8 mouse cellular contexts compared by ENCODE assay signal in genomic region chr11:43626300-43626926, GRCm38 (mm10). TPM values are rescaled to one million over a fixed set of nuclear protein-coding genes. Genes with fewer than 3 reads are reported as not detected.
DNase-seq lines count a peak whose midpoint lies in the region; ATAC-seq and TF ChIP-seq lines count a peak whose summit lies in the region.

No protein-coding gene starts in this region.

- peak overlapping the region; percentile 61 for H3K27ac ChIP-seq in heart, adult 2 months
- peak overlapping the region; percentile 35 for H3K27ac ChIP-seq in midbrain, embryonic 16.5 days (ENCODE audit: low read length)

- no peaks in the 10 kb centered on the region for H3K27me3 ChIP-seq in heart, adult 2 months (ENCODE audit: control insufficient read depth, insufficient read depth, low read length)
- no peaks in the 10 kb centered on the region for H3K27me3 ChIP-seq in midbrain, embryonic 16.5 days (ENCODE audit: control insufficient read depth, insufficient read depth, low read depth, low read length)

- 28% methylated on average over 12 of the region's 12 CpGs for WGBS in heart, adult 2 months
- 6% methylated on average over 12 of the region's 12 CpGs for WGBS in midbrain, embryonic 16.5 days

- H3K4me2 ChIP-seq in midbrain, embryonic 16.5 days (ENCODE audit: low read length), result peak overlapping the region; percentile 44

- H3K9me3 ChIP-seq in midbrain, embryonic 16.5 days (replicated peaks; ENCODE audit: control insufficient read depth, low read length, poor library complexity, severe bottlenecking), result no peaks in the 10 kb centered on the region

- peak overlapping the region; percentile 10; the same call in 1 of the 2 replicates for H3K9ac ChIP-seq in heart, adult 2 months (ENCODE audit: low read depth, low read length)
- H3K9ac ChIP-seq in midbrain, embryonic 16.5 days (ENCODE audit: low read depth, low read length), result peak overlapping the region; percentile 1; the same call in 1 of the 2 replicates

- H3K36me3 ChIP-seq in heart, adult 2 months (ENCODE audit: control insufficient read depth, insufficient read depth, low read length), result no peaks in the 10 kb centered on the region
- H3K36me3 ChIP-seq in midbrain, embryonic 16.5 days (ENCODE audit: control insufficient read depth, insufficient read depth, low read length), result no peaks in the 10 kb centered on the region

- no peak for TF ChIP-seq CTCF in heart, adult 2 months (IDR thresholded peaks at IDR 0.05)

- intact Hi-C loops in heart, adult 2 months (cut with DNase I), result no loop called here

- H3K79me2 ChIP-seq in heart, adult 2 months (replicated peaks; ENCODE audit: control insufficient read depth, insufficient read depth, low read length), result no peaks in the 10 kb centered on the region

- H3K4me1 ChIP-seq in heart, adult 2 months (ENCODE audit: control insufficient read depth, insufficient read depth, low read length), result no peaks in the 10 kb centered on the region
- peaks cover 10% of the 10 kb centered on the region for H3K4me1 ChIP-seq in midbrain, embryonic 16.5 days (ENCODE audit: control insufficient read depth, insufficient read depth, low read length)

- ATAC-seq in frontal cortex, adult (ENCODE audit: low TSS enrichment), result peak; percentile 67
- ATAC-seq in midbrain, embryonic 16.5 days, result peak; percentile 52; the same call in 1 of the 2 replicates

- no peak for TF ChIP-seq POLR2A in heart, adult 2 months (IDR thresholded peaks at IDR 0.05; ENCODE audit: insufficient read depth, low read depth, low read length)

- H3K4me3 ChIP-seq in heart, adult 2 months, result peak overlapping the region; percentile 39
- no peak overlapping the region for H3K4me3 ChIP-seq in midbrain, embryonic 16.5 days (ENCODE audit: low read depth, low read length)

- TF ChIP-seq EP300 in heart, adult 2 months (IDR thresholded peaks at IDR 0.05; ENCODE audit: insufficient read depth, low read depth, low read length), result no peak

- DNase-seq in frontal cortex, postnatal 25 days (ENCODE audit: low spot score in 2 of 2), result no peak
- peak; percentile 71 to 83 for DNase-seq in cerebellum, postnatal 14 days
- DNase-seq in heart, adult 2 months, result peak; percentile 57 to 58
- DNase-seq in kidney, adult 11 months, result peak; percentile 82
- DNase-seq in liver, result peak; percentile 48
- DNase-seq in spleen, postnatal 36 days (ENCODE audit: low spot score in 2 of 2), result no peak

RNA-seq across cellular contexts. Expression of gene Fabp6, which starts 25.1 kb away (rescaled TPM):
- total RNA-seq in heart, adult 2 months (2021), result not detected
- polyA plus RNA-seq in heart, adult 2 months (2012; rRNA removed), result not detected in 2 replicates
- not detected in 2 replicates for polyA plus RNA-seq in midbrain, embryonic 16.5 days (2015; fragmentation: Nextera tagmentation; extraction: Ambion mirVana)

RNA-seq across cellular contexts. Expression of gene 4933415A04Rik, which starts 39.6 kb away (rescaled TPM):
- total RNA-seq in heart, adult 2 months (2021), result under 1 TPM; 0.26 to 0.68 TPM
- 0.23 and 0.29 TPM in 2 replicates for polyA plus RNA-seq in heart, adult 2 months (2012; rRNA removed)
- 3.0 and 3.2 TPM in 2 replicates for polyA plus RNA-seq in midbrain, embryonic 16.5 days (2015; fragmentation: Nextera tagmentation; extraction: Ambion mirVana)

RNA-seq across cellular contexts. Expression of gene Pwwp2a, which starts 55.4 kb away (rescaled TPM):
- 10 to 100 TPM; 16.8 to 18.3 TPM for total RNA-seq in heart, adult 2 months (2021)
- polyA plus RNA-seq in heart, adult 2 months (2012; rRNA removed), result 7.4 and 12.1 TPM in 2 replicates
- polyA plus RNA-seq in midbrain, embryonic 16.5 days (2015; fragmentation: Nextera tagmentation; extraction: Ambion mirVana), result 24.5 and 29.0 TPM in 2 replicates

Comparison
In these comparisons a context has a peak if more than half of its experiments do, and no peak if none do; other contexts are left out.
1. DNase-seq: peak in cerebellum, postnatal 14 days (2 of 2), heart, adult 2 months (2 of 2), kidney, adult 11 months (single experiment) and liver (single experiment); none in frontal cortex, postnatal 25 days (0 of 2) and spleen, postnatal 36 days (0 of 2).